Mouse (Mus musculus) embryonic facial prominence, embryonic 13.5 days (tissue): ENCODE results near the gene Msh5. TPM values are rescaled to one million over a fixed set of nuclear protein-coding genes. Genes with fewer than 3 reads are reported as not detected.

ENCODE experiments used
- ATAC-seq: fragments of 200-750 bp; cut with Nextera tagmentation; 2 replicates; pipeline ENCODE4 v1.8.0; 2017; ENCODE audit warnings: low read depth; ENCODE audit not compliant: insufficient number of reproducible peaks, insufficient read depth, low FRiP score, low TSS enrichment
- H3K27ac ChIP-seq: fragments of 300-500 bp; sonication (generic); 2 replicates; pipeline ENCODE4 v1.5.1; 2015; ENCODE audit warnings: moderate library complexity, mild to moderate bottlenecking, inconsistent platforms
- H3K27me3 ChIP-seq: fragments of 300-500 bp; sonication (generic); 2 replicates; pipeline ENCODE4 v1.6.1; 2015; ENCODE audit warnings: mild to moderate bottlenecking, inconsistent platforms
- H3K36me3 ChIP-seq: fragments of 300-500 bp; sonication (generic); 2 replicates; pipeline ENCODE4 v1.6.1; 2015; ENCODE audit warnings: mild to moderate bottlenecking, inconsistent platforms
- H3K4me1 ChIP-seq: fragments of 300-500 bp; sonication (generic); 2 replicates; pipeline ENCODE4 v1.6.1; 2015; ENCODE audit warnings: inconsistent platforms
- H3K4me2 ChIP-seq: fragments of 300-500 bp; sonication (generic); 2 replicates; pipeline ENCODE4 v1.6.1; 2015; ENCODE audit warnings: moderate library complexity, mild to moderate bottlenecking, inconsistent platforms
- H3K4me3 ChIP-seq: fragments of 300-500 bp; sonication (generic); 2 replicates; pipeline ENCODE4 v1.5.1; 2015; ENCODE audit warnings: mild to moderate bottlenecking, inconsistent platforms
- H3K9ac ChIP-seq: fragments of 300-500 bp; sonication (generic); 2 replicates; pipeline ENCODE4 v1.6.1; 2015; ENCODE audit warnings: mild to moderate bottlenecking, inconsistent platforms
- H3K9me3 ChIP-seq: fragments of 300-500 bp; sonication (generic); 2 replicates; pipeline ENCODE4 v1.6.1; 2016; ENCODE audit warnings: inconsistent platforms
- WGBS: fragments of 180-500 bp; shearing (Covaris S2); methylation state at CpG from one replicate; pipeline ENCODE4 v1.1.7; 2015; ENCODE audit warnings: mixed read lengths; 5-methylcytosine and 5-hydroxymethylcytosine counted together
- polyA plus RNA-seq: library from polyadenylated mRNA; unstranded; fragments of >200 nt; fragmentation: Nextera tagmentation; extraction: Ambion mirVana; gene quantifications from 2 replicates; pipeline ENCODE4 v1.2.1, GENCODE M21; 2015

Gene Msh5
- polyA plus RNA-seq, 1 experiment from 2014 or later: 3.5 TPM

GRCm38 (mm10) chr17:35024691-35025488 is 21.7 kb downstream of the Msh5 start:
- no peak for ATAC-seq
- H3K27ac ChIP-seq: no peak overlapping the region
- peaks cover 48% of the 10 kb centered on the region for H3K4me1 ChIP-seq
- no peaks in the 10 kb centered on the region for H3K9me3 ChIP-seq
- no peaks in the 10 kb centered on the region for H3K27me3 ChIP-seq
- H3K4me2 ChIP-seq: no peak overlapping the region
- H3K36me3 ChIP-seq: no peaks in the 10 kb centered on the region
- H3K9ac ChIP-seq: peak overlapping the region; percentile 44; the same call in 1 of the 2 replicates
- WGBS: 65% methylated on average over 9 of the region's 10 CpGs
- H3K4me3 ChIP-seq: no peak overlapping the region

- Histone ChIP-seq H3K27me3 (no peaks in the 10 kb centered on the region), H3K4me2 (no peak overlapping the region), H3K9ac (peak overlapping the region; percentile 44; the same call in 1 of the 2 replicates), H3K9me3 (no peaks in the 10 kb centered on the region), H3K4me1 (peaks cover 42% of the 10 kb centered on the region), H3K36me3 (no peaks in the 10 kb centered on the region), H3K4me3 (no peak overlapping the region), H3K27ac (no peak overlapping the region)
- 72% methylated on average over 13 of the region's 13 CpGs for WGBS
- no peak for ATAC-seq
These were observed 22.3 kb downstream of the Msh5 start for GRCm38 (mm10) chr17:35024261-35024660.

GRCm38 (mm10) chr17:35023756-35024155 is 22.8 kb downstream of the Msh5 start:
- H3K27me3 ChIP-seq: no peaks in the 10 kb centered on the region
- no peaks in the 10 kb centered on the region for H3K9me3 ChIP-seq
- H3K4me1 ChIP-seq: peaks cover 42% of the 10 kb centered on the region
- H3K4me2 ChIP-seq: no peak overlapping the region
- no peaks in the 10 kb centered on the region for H3K36me3 ChIP-seq
- H3K9ac ChIP-seq: peak overlapping the region; percentile 44; the same call in 1 of the 2 replicates
- H3K27ac ChIP-seq: no peak overlapping the region
- no peak overlapping the region for H3K4me3 ChIP-seq
- no peak for ATAC-seq
- WGBS: 57% methylated on average over 4 of the region's 4 CpGs

- no peak overlapping the region for H3K4me3 ChIP-seq
- WGBS: 76% methylated on average over 5 of the region's 5 CpGs
- no peak for ATAC-seq
- H3K27me3 ChIP-seq: no peaks in the 10 kb centered on the region
- no peak overlapping the region for H3K4me2 ChIP-seq
- H3K36me3 ChIP-seq: 0 out of 2 replicates have a peak, but pooled peaks cover 4% of the 10 kb centered on the region
- peaks cover 42% of the 10 kb centered on the region for H3K4me1 ChIP-seq
- no peak overlapping the region for H3K27ac ChIP-seq
- H3K9me3 ChIP-seq: no peaks in the 10 kb centered on the region
- H3K9ac ChIP-seq: 0 out of 2 replicates have a peak overlapping the region, but pooled peaks have one; percentile 49
These were observed 23.3 kb downstream of the Msh5 start for GRCm38 (mm10) chr17:35023221-35023620.

GRCm38 (mm10) chr17:35022541-35023060 is 23.9 kb downstream of the Msh5 start:
- H3K27me3 ChIP-seq: no peaks in the 10 kb centered on the region
- H3K4me2 ChIP-seq: no peak overlapping the region
- H3K36me3 ChIP-seq: 0 out of 2 replicates have a peak, but pooled peaks cover 6% of the 10 kb centered on the region
- H3K9me3 ChIP-seq: no peaks in the 10 kb centered on the region
- no peak overlapping the region for H3K27ac ChIP-seq
- no peak for ATAC-seq
- 91% methylated on average over 8 of the region's 8 CpGs for WGBS
- H3K9ac ChIP-seq: no peak overlapping the region
- H3K4me1 ChIP-seq: peaks cover 39% of the 10 kb centered on the region
- H3K4me3 ChIP-seq: no peak overlapping the region

- Histone ChIP-seq H3K27ac (peak overlapping the region; percentile 28; the same call in 1 of the 2 replicates), H3K27me3 (no peaks in the 10 kb centered on the region), H3K4me1 (peaks cover 34% of the 10 kb centered on the region), H3K9me3 (no peaks in the 10 kb centered on the region), H3K4me3 (no peak overlapping the region), H3K4me2 (no peak overlapping the region), H3K36me3 (peaks cover 10% of the 10 kb centered on the region), H3K9ac (no peak overlapping the region)
- no peak for ATAC-seq
- WGBS: 67% methylated on average over 6 of the region's 6 CpGs
These were observed 24.6 kb downstream of the Msh5 start for GRCm38 (mm10) chr17:35021842-35022477.

- Histone ChIP-seq H3K4me2 (peak overlapping the region; percentile 42), H3K9me3 (no peaks in the 10 kb centered on the region), H3K4me3 (no peak overlapping the region), H3K27me3 (no peaks in the 10 kb centered on the region), H3K27ac (no peak overlapping the region), H3K36me3 (peaks cover 17% of the 10 kb centered on the region), H3K4me1 (peaks cover 34% of the 10 kb centered on the region), H3K9ac (peak overlapping the region; percentile 47; the same call in 1 of the 2 replicates)
- ATAC-seq: no peak
- WGBS: 6% methylated on average over 17 of the region's 17 CpGs
These were observed 25.3 kb downstream of the Msh5 start for GRCm38 (mm10) chr17:35021163-35021808.

GRCm38 (mm10) chr17:35020551-35020950 is 26.0 kb downstream of the Msh5 start:
- no peak for ATAC-seq
- Histone ChIP-seq H3K4me1 (peaks cover 30% of the 10 kb centered on the region), H3K4me3 (no peak overlapping the region), H3K27ac (no peak overlapping the region), H3K36me3 (peaks cover 24% of the 10 kb centered on the region), H3K9me3 (no peaks in the 10 kb centered on the region), H3K4me2 (no peak overlapping the region), H3K9ac (0 out of 2 replicates have a peak overlapping the region, but pooled peaks have one; percentile 47), H3K27me3 (no peaks in the 10 kb centered on the region)
- WGBS: 83% methylated on average over 8 of the region's 8 CpGs

- H3K9me3 ChIP-seq: no peaks in the 10 kb centered on the region
- peaks cover 29% of the 10 kb centered on the region for H3K4me1 ChIP-seq
- H3K4me3 ChIP-seq: no peak overlapping the region
- no peaks in the 10 kb centered on the region for H3K27me3 ChIP-seq
- ATAC-seq: no peak
- peaks cover 31% of the 10 kb centered on the region for H3K36me3 ChIP-seq
- H3K4me2 ChIP-seq: no peak overlapping the region
- no peak overlapping the region for H3K9ac ChIP-seq
- 71% methylated on average over 11 of the region's 11 CpGs for WGBS
- H3K27ac ChIP-seq: no peak overlapping the region
These were observed 26.7 kb downstream of the Msh5 start for GRCm38 (mm10) chr17:35019894-35020293.

- Histone ChIP-seq H3K4me2 (no peak overlapping the region), H3K9me3 (no peaks in the 10 kb centered on the region), H3K27me3 (no peaks in the 10 kb centered on the region), H3K9ac (no peak overlapping the region), H3K4me1 (peaks cover 20% of the 10 kb centered on the region), H3K36me3 (peaks cover 48% of the 10 kb centered on the region), H3K27ac (no peak overlapping the region), H3K4me3 (no peak overlapping the region)
- WGBS: 82% methylated on average over 3 of the region's 3 CpGs
- ATAC-seq: no peak
These were observed 28.4 kb downstream of the Msh5 start for GRCm38 (mm10) chr17:35018171-35018570.

- 75% methylated on average over 14 of the region's 14 CpGs for WGBS
- Histone ChIP-seq H3K4me3 (no peak overlapping the region), H3K9me3 (no peaks in the 10 kb centered on the region), H3K27ac (no peak overlapping the region), H3K4me2 (no peak overlapping the region), H3K9ac (no peak overlapping the region), H3K27me3 (no peaks in the 10 kb centered on the region), H3K36me3 (peaks cover 53% of the 10 kb centered on the region), H3K4me1 (peaks cover 20% of the 10 kb centered on the region)
- ATAC-seq: no peak
These were observed 28.9 kb downstream of the Msh5 start for GRCm38 (mm10) chr17:35017706-35018030.
